Mouse (Mus musculus): ENCODE data around the gene Taf3. TPM values are rescaled to one million over a fixed set of nuclear protein-coding genes. Genes with fewer than 3 reads are reported as not detected.

The Taf3 gene
- polyA plus RNA-seq, 2 experiments: 4.7 to 5.0 TPM

DNA sequence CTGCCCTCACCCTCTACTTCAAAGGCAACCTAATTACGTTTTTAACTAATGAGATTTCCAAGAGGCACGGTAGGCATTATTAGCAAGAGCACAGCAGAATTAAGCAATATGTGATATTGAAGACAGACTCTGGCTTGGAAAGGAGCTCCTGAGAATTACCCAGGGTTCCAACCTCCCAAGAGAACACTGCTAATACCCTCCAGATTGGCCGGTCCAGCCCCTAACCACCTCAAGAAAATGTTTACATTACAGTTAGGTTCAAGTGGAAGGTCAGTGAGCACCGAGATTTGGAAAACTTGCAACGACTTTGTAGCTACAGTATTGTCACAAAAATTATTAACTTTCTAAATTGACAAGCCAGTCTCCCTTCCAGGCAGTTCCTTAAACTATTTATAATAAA is 66.0 kb downstream of the Taf3 start:
- peaks cover 0 to 2% of the 10 kb centered on the region in 2 experiments; a peak in 2 of 4 replicates for H3K4me1 ChIP-seq (replicated peaks; ENCODE audit: control insufficient read depth in 2 of 2, insufficient read depth in 2 of 2, low read length in 1 of 2)
- no peak overlapping the region for H3K4me2 ChIP-seq (ENCODE audit: low read depth)
- H3K36me3 ChIP-seq (replicated peaks; ENCODE audit: control insufficient read depth, insufficient read depth, low read depth): no peaks in the 10 kb centered on the region
- H3K4me3 ChIP-seq (ENCODE audit: insufficient read depth in 1 of 2, low read depth in 2 of 2, low read length in 2 of 2): no peak overlapping the region
- H3K27me3 ChIP-seq (ENCODE audit: control insufficient read depth, insufficient read depth, low read length): no peaks in the 10 kb centered on the region
- no peak for DNase-seq (ENCODE audit: low read depth in 3 of 3, low spot score in 3 of 3)
- H3K9ac ChIP-seq (replicated peaks): no peak overlapping the region
- no peak for ATAC-seq (ENCODE audit: insufficient read depth)
- no peak overlapping the region for H3K27ac ChIP-seq
- H3K9me3 ChIP-seq (ENCODE audit: control insufficient read depth, low read length): no peaks in the 10 kb centered on the region
- 43% methylated on average over 5 of the region's 5 CpGs for WGBS (ENCODE audit: insufficient replicate concordance)
- TF ChIP-seq EP300 (IDR thresholded peaks at IDR 0.05; ENCODE audit: low read depth) (no peak), CTCF (IDR thresholded peaks at IDR 0.05; ENCODE audit: low read depth) (no peak)

DNA sequence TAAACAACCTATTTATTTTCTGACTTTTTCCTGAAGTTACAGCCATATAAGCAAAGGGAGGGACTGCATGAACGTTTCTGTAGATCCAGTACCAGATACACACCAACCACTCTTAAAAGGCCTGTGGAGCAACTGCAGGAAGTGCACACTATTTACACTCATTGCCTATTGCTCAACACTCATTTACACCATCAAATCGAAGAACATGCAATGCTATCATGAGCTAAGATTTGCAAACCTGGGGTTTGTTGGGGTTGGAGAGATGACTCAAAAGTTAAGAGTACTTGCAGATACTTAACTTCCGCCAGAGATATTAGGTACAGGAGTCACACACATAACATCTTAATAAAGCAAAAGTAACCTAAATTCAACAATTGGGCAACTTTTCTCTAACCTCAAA is 76.5 kb downstream of the Taf3 start:
- H3K4me2 ChIP-seq (ENCODE audit: low read depth): no peak overlapping the region
- WGBS (ENCODE audit: insufficient replicate concordance): 31% methylated on average over 3 of the region's 3 CpGs
- ATAC-seq (ENCODE audit: insufficient read depth) (no peak), DNase-seq (ENCODE audit: low read depth in 3 of 3, low spot score in 3 of 3) (peak in 1 of 3 experiments; percentile 17)
- H3K4me1 ChIP-seq (replicated peaks; ENCODE audit: control insufficient read depth in 2 of 2, insufficient read depth in 2 of 2, low read length in 1 of 2): peaks cover 0 to 7% of the 10 kb centered on the region in 2 experiments; a peak in 2 of 4 replicates
- H3K4me3 ChIP-seq (ENCODE audit: insufficient read depth in 1 of 2, low read depth in 2 of 2, low read length in 2 of 2): no peak overlapping the region
- no peak overlapping the region for H3K27ac ChIP-seq
- no peak overlapping the region for H3K9ac ChIP-seq (replicated peaks)
- no peaks in the 10 kb centered on the region for H3K9me3 ChIP-seq (ENCODE audit: control insufficient read depth, low read length)
- TF ChIP-seq CTCF (IDR thresholded peaks at IDR 0.05; ENCODE audit: low read depth): no peak
- H3K27me3 ChIP-seq (ENCODE audit: control insufficient read depth, insufficient read depth, low read length): no peaks in the 10 kb centered on the region
- no peaks in the 10 kb centered on the region for H3K36me3 ChIP-seq (replicated peaks; ENCODE audit: control insufficient read depth, insufficient read depth, low read depth)

DNA sequence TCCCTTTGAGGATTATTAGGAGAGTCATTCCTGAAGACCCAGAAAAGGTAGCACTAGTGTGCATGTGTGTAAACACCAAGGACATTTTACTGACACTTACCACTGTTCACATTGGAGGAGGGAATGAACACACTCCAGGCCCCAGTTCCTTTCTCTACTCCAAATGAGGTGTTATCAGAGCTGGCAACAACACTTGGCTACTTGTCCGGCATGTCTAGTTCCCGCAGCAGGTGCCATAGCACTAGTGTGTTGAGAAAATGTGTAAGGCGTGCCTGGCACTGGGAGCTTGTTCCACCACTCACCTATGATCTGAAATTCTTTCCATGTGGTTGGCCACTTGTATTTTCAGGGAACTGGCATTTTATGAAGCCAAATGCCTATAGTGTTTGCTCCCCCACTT is 77.8 kb downstream of the Taf3 start:
- H3K36me3 ChIP-seq (replicated peaks; ENCODE audit: control insufficient read depth, insufficient read depth, low read depth): no peaks in the 10 kb centered on the region
- H3K9ac ChIP-seq (replicated peaks): no peak overlapping the region
- H3K27me3 ChIP-seq (ENCODE audit: control insufficient read depth, insufficient read depth, low read length): no peaks in the 10 kb centered on the region
- no peak overlapping the region for H3K4me3 ChIP-seq (ENCODE audit: insufficient read depth in 1 of 2, low read depth in 2 of 2, low read length in 2 of 2)
- peaks cover 0 to 7% of the 10 kb centered on the region in 2 experiments; a peak in 2 of 4 replicates for H3K4me1 ChIP-seq (replicated peaks; ENCODE audit: control insufficient read depth in 2 of 2, insufficient read depth in 2 of 2, low read length in 1 of 2)
- TF ChIP-seq CTCF (IDR thresholded peaks at IDR 0.05; ENCODE audit: low read depth): no peak
- TF ChIP-seq EP300 (IDR thresholded peaks at IDR 0.05; ENCODE audit: low read depth): no peak
- no peak overlapping the region for H3K27ac ChIP-seq
- no peak for DNase-seq (ENCODE audit: low read depth in 3 of 3, low spot score in 3 of 3)
- WGBS (ENCODE audit: insufficient replicate concordance): 80% methylated on average over 3 of the region's 3 CpGs
- ATAC-seq (ENCODE audit: insufficient read depth): no peak
- no peak overlapping the region for H3K4me2 ChIP-seq (ENCODE audit: low read depth)
- H3K9me3 ChIP-seq (ENCODE audit: control insufficient read depth, low read length): no peaks in the 10 kb centered on the region

DNA sequence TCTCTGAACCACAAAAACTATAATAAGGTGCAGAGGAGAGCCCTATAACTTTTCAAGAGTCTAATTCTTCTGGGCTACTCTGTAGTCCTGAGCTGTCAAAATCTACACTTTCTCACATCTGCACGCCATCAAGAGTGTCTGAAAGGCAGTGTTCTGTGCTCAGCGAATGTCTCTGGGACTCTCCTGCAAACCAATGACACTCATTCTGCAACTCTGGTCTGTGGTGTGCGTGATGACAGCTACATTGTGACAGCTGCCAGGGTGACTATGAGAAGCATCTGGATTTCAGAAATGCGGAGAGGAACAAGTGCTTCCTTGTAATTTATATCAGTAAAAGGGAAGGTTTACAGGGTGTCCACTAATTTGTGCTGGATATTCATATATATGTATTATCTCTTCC is 78.2 kb downstream of the Taf3 start:
- 68% methylated on average over 4 of the region's 4 CpGs for WGBS (ENCODE audit: insufficient replicate concordance)

DNA sequence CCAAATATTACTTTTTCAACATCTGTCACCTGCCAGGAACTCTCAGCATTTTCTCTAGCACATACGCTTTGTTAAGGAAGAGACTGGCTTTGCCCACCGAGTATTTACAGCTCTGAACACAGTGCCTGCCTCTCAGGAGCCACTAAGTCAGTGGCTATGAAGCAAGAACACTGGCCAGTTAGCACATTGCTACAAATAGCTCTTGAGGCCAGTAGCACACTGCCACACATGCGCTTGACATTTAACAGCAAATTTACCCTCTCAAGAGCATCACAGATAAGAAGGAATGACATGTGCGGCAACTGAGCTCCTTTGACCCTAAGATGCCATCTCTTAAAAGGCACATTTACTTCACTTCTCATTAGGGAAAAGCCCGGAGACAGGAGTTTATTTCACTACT is 78.7 kb downstream of the Taf3 start:
- H3K4me1 ChIP-seq (replicated peaks; ENCODE audit: control insufficient read depth in 2 of 2, insufficient read depth in 2 of 2, low read length in 1 of 2): peaks cover 0 to 7% of the 10 kb centered on the region in 2 experiments; a peak in 2 of 4 replicates
- no peak for ATAC-seq (ENCODE audit: insufficient read depth)
- TF ChIP-seq CTCF (IDR thresholded peaks at IDR 0.05; ENCODE audit: low read depth): no peak
- TF ChIP-seq EP300 (IDR thresholded peaks at IDR 0.05; ENCODE audit: low read depth): no peak
- H3K9me3 ChIP-seq (ENCODE audit: control insufficient read depth, low read length): no peaks in the 10 kb centered on the region
- no peak overlapping the region for H3K27ac ChIP-seq
- no peak overlapping the region for H3K4me2 ChIP-seq (ENCODE audit: low read depth)
- no peak overlapping the region for H3K9ac ChIP-seq (replicated peaks)
- no peaks in the 10 kb centered on the region for H3K36me3 ChIP-seq (replicated peaks; ENCODE audit: control insufficient read depth, insufficient read depth, low read depth)
- no peaks in the 10 kb centered on the region for H3K27me3 ChIP-seq (ENCODE audit: control insufficient read depth, insufficient read depth, low read length)
- DNase-seq (ENCODE audit: low read depth in 3 of 3, low spot score in 3 of 3): no peak
- no peak overlapping the region for H3K4me3 ChIP-seq (ENCODE audit: insufficient read depth in 1 of 2, low read depth in 2 of 2, low read length in 2 of 2)
- 61% methylated on average over 5 of the region's 5 CpGs for WGBS (ENCODE audit: insufficient replicate concordance)

More for the DNA sequence above, 78.2 kb downstream of the Taf3 start:
- Histone ChIP-seq H3K36me3 (replicated peaks; ENCODE audit: control insufficient read depth, insufficient read depth, low read depth) (no peaks in the 10 kb centered on the region), H3K27me3 (ENCODE audit: control insufficient read depth, insufficient read depth, low read length) (no peaks in the 10 kb centered on the region), H3K9ac (replicated peaks) (no peak overlapping the region), H3K9me3 (ENCODE audit: control insufficient read depth, low read length) (no peaks in the 10 kb centered on the region), H3K4me3 (ENCODE audit: insufficient read depth in 1 of 2, low read depth in 2 of 2, low read length in 2 of 2) (no peak overlapping the region), H3K4me2 (ENCODE audit: low read depth) (no peak overlapping the region), H3K27ac (no peak overlapping the region), H3K4me1 (replicated peaks; ENCODE audit: control insufficient read depth in 2 of 2, insufficient read depth in 2 of 2, low read length in 1 of 2) (peaks cover 0 to 7% of the 10 kb centered on the region in 2 experiments; a peak in 2 of 4 replicates)
- DNase-seq (ENCODE audit: low read depth in 3 of 3, low spot score in 3 of 3) (no peak), ATAC-seq (ENCODE audit: insufficient read depth) (no peak)
- TF ChIP-seq CTCF (IDR thresholded peaks at IDR 0.05; ENCODE audit: low read depth): no peak
- no peak for TF ChIP-seq EP300 (IDR thresholded peaks at IDR 0.05; ENCODE audit: low read depth)
